8 mouse cellular contexts compared by ENCODE assay signal in genomic region chr13:40732085-40732484, GRCm38 (mm10). TPM values are rescaled to one million over a fixed set of nuclear protein-coding genes. Genes with fewer than 3 reads are reported as not detected.
DNase-seq lines count a peak whose midpoint lies in the region; ATAC-seq lines count a peak whose summit lies in the region.
"Had no signal": no experiment of that assay in that cellular context is flagged by ENCODE, and none has a peak within 500 bp of the region (broad histone marks: within the 10 kb centered on the region; RNA-seq: fewer than 3 reads in every experiment).

No protein-coding gene starts in this region.

- no peak for DNase-seq in kidney, adult 18-20 months
- peak; percentile 30 for DNase-seq in embryo, embryonic 9.5 days (ENCODE audit: extremely low spot score)
- peak; percentile 29 for DNase-seq in induced T-regulatory cell, adult 2 months (ENCODE audit: low read depth)
- DNase-seq in cerebellum, adult 11-12 months: no peak

- H3K9me3 ChIP-seq in kidney, embryonic 14.5 days (ENCODE audit: control insufficient read depth, low read length): no peaks in the 10 kb centered on the region
- H3K9me3 ChIP-seq in neural tube, embryonic 14.5 days (ENCODE audit: control insufficient read depth, low read length): no peaks in the 10 kb centered on the region

- no peaks in the 10 kb centered on the region for H3K4me1 ChIP-seq in kidney, embryonic 14.5 days (ENCODE audit: control insufficient read depth, insufficient read depth, low read length)
- H3K4me1 ChIP-seq in neural tube, embryonic 14.5 days (ENCODE audit: control insufficient read depth, insufficient read depth, low read length): no peaks in the 10 kb centered on the region

- H3K27me3 ChIP-seq in kidney, embryonic 14.5 days (ENCODE audit: control insufficient read depth, insufficient read depth, low read length): peaks cover 85% of the 10 kb centered on the region
- H3K27me3 ChIP-seq in neural tube, embryonic 14.5 days (ENCODE audit: control insufficient read depth, insufficient read depth, low read length): peaks cover 23% of the 10 kb centered on the region

- peak overlapping the region; percentile 58; the same call in 1 of the 2 replicates for H3K9ac ChIP-seq in kidney, embryonic 14.5 days (ENCODE audit: low read depth, low read length)
- H3K9ac ChIP-seq in neural tube, embryonic 14.5 days (replicated peaks; ENCODE audit: low read depth, low read length): peak overlapping the region; percentile 66; the same call in 1 of the 2 replicates

- H3K4me2 ChIP-seq in kidney, embryonic 14.5 days (replicated peaks; ENCODE audit: low read depth, low read length): peak overlapping the region; percentile 57
- H3K4me2 ChIP-seq in neural tube, embryonic 14.5 days (ENCODE audit: low read depth, low read length): peak overlapping the region; percentile 55

- no peaks in the 10 kb centered on the region for H3K36me3 ChIP-seq in kidney, embryonic 14.5 days (ENCODE audit: control insufficient read depth, insufficient read depth, low read length)
- H3K36me3 ChIP-seq in neural tube, embryonic 14.5 days (ENCODE audit: control insufficient read depth, insufficient read depth, low read length): no peaks in the 10 kb centered on the region

- under 1% methylated on average over 11 of the region's 11 CpGs for WGBS in kidney, embryonic 14.5 days
- 1% methylated on average over 11 of the region's 11 CpGs for WGBS in neural tube, embryonic 14.5 days

- peak overlapping the region; percentile 6; the same call in 1 of the 2 replicates for H3K27ac ChIP-seq in kidney, embryonic 14.5 days (ENCODE audit: low read depth, low read length)
- H3K27ac ChIP-seq in neural tube, embryonic 14.5 days (ENCODE audit: low read depth, low read length): peak overlapping the region; percentile 89; the same call in 1 of the 2 replicates
- H3K27ac ChIP-seq: layer of hippocampus, adult 2 months had no signal

- peak overlapping the region; percentile 38 for H3K4me3 ChIP-seq in kidney, embryonic 14.5 days (ENCODE audit: low read length)
- peak overlapping the region; percentile 46 for H3K4me3 ChIP-seq in neural tube, embryonic 14.5 days (ENCODE audit: low read depth, low read length)

- ATAC-seq in kidney, embryonic 14.5 days (ENCODE audit: low FRiP score, low TSS enrichment): no peak
- no peak for ATAC-seq in neural tube, embryonic 14.5 days (ENCODE audit: low read depth)
- ATAC-seq in inflammation-experienced regulatory T-cells, adult 6 months: no peak

RNA-seq across cellular contexts. Expression of gene Tfap2a, which starts 6.1 kb away (rescaled TPM):
- 3.6 and 4.8 TPM in 2 replicates for polyA plus RNA-seq in kidney, embryonic 14.5 days (2014; fragmentation: Nextera tagmentation; extraction: Ambion mirVana)
- polyA plus RNA-seq in neural tube, embryonic 14.5 days (2014; fragmentation: Nextera tagmentation; extraction: Ambion mirVana): 7.3 and 9.1 TPM in 2 replicates
- not detected for polyA plus RNA-seq in inflammation-experienced regulatory T-cells, adult 6 months (2017; shearing (Covaris generic))

Comparison
In these comparisons a context has a peak if more than half of its experiments do, and no peak if none do; other contexts are left out.
1. DNase-seq: peak in embryo, embryonic 9.5 days (single experiment) and induced T-regulatory cell, adult 2 months (single experiment); none in kidney, adult 18-20 months (single experiment) and cerebellum, adult 11-12 months (single experiment).